Mouse (Mus musculus) mouse embryonic stem cell (cell line): ENCODE data around the gene Nfe2l2.
"Not testable (repeated sequence)": the region's sequence is repeated elsewhere in the genome, so short reads cannot be mapped to it uniquely, and the experiment has no call there.

Source experiments
- in situ Hi-C, 2 experiments: fragments of 300-500 bp; cut with MboI; formaldehyde crosslinking; loops; 1 replicate in 1 of 2; 3 replicates in 1 of 2; pipeline ENCODE4 v1.14.3; 2019 to 2020; ENCODE audit warnings: low sequenced_read_pairs in 2 of 2, low pct_unique_long_range_greater_than_20kb in 1 of 2, mixed read lengths in 1 of 2; ENCODE audit not compliant: unreplicated experiment in 1 of 2

Gene Nfe2l2

GRCm38 (mm10) chr2:75660255-75660948, 44.0 kb downstream of the Nfe2l2 start:
- in situ Hi-C loops: loop anchor here in 1 of 2 experiments (5.0 kb wide), 1 partner anchor 38 kb away; no protein-coding TSS in a partner anchor

DNA sequence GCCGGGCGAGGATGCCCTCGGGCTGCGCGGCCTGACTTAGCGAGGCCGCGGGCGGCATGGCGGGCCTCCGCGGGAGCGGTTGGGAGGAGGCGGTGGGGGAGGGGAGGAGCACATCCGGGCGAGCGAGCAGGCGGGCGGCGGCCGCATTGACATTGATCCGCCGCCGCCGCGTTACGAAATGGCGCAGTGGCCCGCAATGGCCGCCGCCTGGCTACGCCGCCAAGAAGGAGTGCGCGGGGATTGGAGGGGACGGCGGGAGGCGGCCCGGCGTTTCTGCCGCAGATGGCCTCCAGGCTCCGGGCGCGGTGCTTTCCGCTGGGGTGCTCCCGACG, 44.8 kb downstream of the Nfe2l2 start:
- in situ Hi-C loops: no loop called here

DNA sequence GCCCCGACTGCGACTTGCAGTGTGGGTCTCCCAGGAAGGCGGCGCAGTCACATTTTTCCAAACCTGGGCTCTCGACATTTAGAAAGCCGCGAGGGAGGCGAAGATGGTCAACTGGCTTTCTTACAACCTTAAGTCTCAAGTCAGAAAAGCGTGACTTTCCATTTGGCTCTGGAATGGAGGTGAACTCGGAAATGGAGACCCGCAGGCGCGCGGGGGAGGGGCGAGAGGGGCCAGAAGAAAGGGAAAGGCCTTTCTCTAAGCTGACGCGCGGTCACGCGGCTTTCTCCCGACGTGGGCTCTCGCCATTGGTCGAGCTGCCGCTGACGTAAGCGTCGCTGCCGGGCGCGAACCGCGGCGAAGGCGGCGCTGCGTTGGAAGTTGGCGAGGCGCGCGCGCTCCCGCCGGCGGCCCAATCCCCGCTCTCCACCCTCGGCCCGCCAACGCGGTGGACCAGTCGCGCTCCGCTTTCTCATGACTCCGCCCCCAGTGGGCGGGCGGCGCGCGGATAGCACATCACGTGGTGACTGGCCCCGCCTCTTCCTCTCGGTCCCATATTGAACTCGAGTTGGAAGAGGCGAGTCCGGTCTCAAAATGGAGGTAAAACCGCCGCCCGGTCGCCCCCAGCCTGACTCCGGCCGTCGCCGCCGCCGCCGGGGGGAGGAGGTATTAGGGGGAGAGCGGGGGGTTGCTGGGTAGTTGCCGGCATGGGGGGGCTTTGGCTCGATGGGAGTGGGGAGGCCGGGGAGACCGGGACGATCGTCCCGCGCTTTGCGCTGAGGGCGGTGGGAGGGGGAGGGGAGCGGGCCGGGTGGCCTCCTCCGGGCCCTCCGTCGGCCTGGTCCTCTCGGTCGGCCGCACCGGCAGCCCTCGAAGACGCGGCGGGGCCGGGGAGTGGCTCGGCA, 45.5 kb downstream of the Nfe2l2 start, which contains the start of gene Hnrnpa3:
Hnrnpa3 (plus strand) TSS at position 535 of the 902 bp plus-strand sequence.
- in situ Hi-C loops: no loop called here

GRCm38 (mm10) chr2:75657907-75658691, 46.3 kb downstream of the Nfe2l2 start:
- in situ Hi-C loops: no loop called here

DNA sequence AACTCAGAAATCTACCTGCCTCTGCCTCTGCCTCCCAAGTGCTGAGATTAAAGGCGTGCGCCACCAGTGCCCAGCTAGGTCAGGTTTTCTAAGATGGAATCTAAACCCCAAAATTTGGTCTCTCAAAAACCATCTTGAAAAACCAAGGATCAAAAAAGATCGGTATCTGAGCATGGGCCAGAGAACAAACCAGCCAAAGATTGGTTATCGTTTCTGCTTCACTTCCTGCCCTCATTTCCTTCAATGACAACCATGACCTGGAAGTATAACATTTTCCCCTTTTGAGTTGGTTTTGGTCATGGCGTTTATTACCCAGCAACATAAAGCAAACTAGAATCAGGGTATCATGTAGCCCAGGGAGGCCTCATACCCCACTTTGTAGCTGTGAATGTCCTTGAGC, 47.5 kb downstream of the Nfe2l2 start:
- in situ Hi-C loops: no loop called here

GRCm38 (mm10) chr2:75654679-75655078, 49.8 kb downstream of the Nfe2l2 start:
- in situ Hi-C loops: no loop called here

DNA sequence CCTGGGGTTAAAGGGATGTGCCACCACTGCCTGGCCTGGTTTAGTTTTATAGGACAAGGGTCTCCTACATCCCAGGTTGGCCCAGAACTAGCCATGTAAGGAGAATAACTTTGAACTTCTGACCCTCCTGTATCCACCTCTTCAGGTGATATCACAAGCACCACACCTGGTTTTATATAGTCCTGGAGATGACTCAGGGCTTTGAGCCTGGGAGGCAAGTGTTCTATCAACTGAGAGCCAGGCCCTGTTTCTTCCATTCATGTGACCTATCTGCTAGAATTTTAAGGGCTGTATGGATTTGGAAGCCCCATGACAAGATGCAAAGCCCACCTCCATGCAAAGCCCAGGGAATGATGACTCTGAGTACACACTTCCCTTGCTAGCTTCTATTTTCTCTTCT, 51.3 kb downstream of the Nfe2l2 start:
- in situ Hi-C loops: no loop called here

DNA sequence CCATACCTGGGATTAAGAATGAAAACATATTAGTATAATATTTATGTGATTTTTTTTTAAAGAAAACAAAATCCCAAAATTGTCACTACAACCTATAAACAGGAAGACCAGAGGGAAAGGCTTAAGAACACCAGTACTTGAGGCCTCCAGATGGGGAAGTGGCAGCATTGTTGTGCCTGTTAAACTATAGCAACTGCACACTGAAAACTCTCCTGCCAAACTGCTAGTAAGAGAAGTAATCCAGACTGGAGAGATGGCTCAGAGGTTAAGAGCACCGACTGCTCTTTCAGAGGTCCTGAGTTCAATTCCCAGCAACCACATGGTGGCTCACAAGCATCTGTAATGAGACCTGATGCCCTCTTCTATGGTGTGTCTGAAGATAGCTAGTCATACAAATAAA, 54.0 kb downstream of the Nfe2l2 start:
- in situ Hi-C loops: no loop called here

DNA sequence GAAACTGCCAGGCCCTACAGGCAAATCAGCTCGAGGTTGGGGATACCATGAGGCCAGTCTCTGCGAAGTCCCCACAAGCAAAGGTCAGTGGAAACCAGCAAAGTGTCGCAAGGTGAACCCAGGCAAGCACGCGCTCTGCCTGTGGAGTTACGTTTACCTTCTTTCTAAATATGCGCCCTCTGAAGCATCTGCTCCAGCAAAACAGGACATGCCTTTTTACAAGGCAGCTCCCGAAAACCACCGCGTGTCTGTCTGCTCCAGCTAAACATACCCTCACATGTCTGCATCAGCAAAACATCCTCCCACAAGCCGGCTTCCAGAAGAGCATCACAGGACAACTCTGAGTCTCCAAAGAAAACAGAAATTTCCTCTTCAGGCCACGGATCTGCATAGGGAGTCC, 59.2 kb downstream of the Nfe2l2 start:
- in situ Hi-C loops: no loop called here

- in situ Hi-C loops: no loop called here
These were observed 60.5 kb downstream of the Nfe2l2 start for GRCm38 (mm10) chr2:75643950-75644349.

- in situ Hi-C loops: no loop called here
These were observed 61.5 kb downstream of the Nfe2l2 start for GRCm38 (mm10) chr2:75642795-75643550.

DNA sequence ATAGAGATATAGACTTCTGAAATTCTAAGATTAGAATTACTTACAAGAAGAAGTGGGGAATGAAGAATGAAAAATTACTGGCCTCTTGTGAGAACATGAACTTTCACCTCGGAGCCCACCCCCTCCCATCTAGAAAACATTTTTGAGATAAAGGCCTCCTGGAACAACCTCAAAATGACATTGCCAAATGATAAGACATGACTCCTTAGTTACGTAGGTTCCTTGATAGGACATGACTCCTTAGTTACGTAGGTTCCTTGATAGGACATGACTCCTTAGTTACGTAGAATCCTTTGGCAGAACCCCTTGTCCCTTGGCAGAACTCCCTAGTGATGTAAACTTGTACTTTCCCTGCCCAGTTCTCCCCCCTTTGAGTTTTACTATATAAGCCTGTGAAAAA, 62.1 kb downstream of the Nfe2l2 start:
- in situ Hi-C loops: not testable (repeated sequence)

DNA sequence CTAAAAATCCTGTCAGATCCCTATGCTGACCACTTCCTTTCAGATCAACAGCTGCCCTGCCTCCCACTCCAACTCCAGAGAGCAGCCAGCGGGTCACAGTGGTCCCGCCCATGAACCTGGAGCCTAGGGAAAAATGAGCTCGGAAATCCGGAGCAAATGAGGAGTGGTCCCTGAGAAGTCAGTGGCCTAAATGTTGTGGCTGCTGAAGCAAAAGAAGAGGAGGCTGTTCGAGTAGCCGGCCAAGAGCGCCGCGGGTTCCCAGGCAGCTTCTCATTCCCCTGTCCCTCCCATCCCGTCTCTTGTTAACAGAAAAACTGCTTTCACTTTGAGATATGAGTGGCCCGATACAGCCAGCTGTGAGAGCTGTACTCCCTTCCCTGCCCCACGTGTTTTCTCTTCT, 64.9 kb downstream of the Nfe2l2 start:
- in situ Hi-C loops: not testable (repeated sequence)

DNA sequence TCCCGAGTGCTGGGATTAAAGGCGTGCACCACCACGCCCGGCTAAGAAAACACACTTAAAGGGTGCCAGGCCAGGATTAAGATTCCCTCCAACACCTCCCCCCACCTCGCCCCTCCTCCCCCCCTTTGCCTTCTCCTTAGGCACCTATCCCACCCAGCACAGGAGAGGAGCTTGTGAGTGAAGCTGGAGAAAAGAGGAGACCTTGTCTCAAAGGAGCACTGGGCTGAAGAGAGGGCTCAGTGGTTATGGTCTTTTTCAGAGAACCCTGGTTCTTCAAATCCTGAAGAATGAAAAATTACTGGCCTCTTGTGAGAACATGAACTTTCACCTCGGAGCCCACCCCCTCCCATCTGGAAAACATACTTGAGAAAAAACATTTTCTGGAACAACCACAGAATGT, 66.6 kb downstream of the Nfe2l2 start:
- in situ Hi-C loops: not testable (repeated sequence)

DNA sequence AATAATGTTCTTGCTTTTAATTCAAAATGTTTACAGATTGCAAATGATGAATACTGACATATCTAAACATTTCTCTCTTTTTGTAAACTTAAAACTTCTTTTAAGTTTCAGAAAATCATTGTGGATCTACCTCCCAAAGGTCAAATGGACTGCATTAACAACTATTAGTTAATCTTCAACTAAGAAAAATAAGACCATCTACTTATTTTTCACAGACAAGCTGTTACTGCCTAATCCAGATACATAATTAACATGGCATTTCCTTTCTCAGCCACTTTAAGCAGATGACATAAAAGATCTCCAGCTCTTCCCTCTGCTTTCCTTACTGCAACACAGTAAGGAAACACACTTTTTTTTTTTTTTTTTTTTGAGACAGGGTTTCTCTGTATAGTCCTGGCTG, 67.1 kb downstream of the Nfe2l2 start:
- in situ Hi-C loops: no loop called here

GRCm38 (mm10) chr2:75637055-75637304, 67.5 kb downstream of the Nfe2l2 start:
- in situ Hi-C loops: not testable (repeated sequence)

- in situ Hi-C loops: no loop called here
These were observed 68.0 kb downstream of the Nfe2l2 start for GRCm38 (mm10) chr2:75636261-75637054.

DNA sequence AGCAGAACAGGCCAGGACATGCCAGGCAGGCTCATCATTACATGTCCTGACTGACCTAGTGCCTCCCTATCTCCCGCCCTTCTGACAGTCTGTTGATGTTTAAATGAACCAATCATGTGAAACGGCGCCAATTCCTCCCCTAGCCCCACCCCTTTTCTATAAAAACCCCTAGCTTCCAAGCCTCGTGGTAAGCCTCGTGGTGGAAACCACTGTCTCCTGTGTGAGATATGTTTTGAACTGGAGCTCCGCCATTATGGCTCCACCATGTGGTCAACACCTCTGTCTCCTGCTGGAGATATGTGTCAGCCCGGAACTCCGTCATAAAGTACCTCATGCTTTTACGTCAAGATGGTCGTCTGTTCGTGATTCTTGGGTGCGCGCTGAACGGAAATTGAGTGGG, 70.0 kb downstream of the Nfe2l2 start:
- in situ Hi-C loops: not testable (repeated sequence)
